Mouse (Mus musculus) lung, embryonic 16.5 days (tissue): ENCODE results near the gene Zfp991. TPM values are rescaled to one million over a fixed set of nuclear protein-coding genes. Genes with fewer than 3 reads are reported as not detected.
"Not testable (repeated sequence)": the region's sequence is repeated elsewhere in the genome, so short reads cannot be mapped to it uniquely, and the experiment has no call there.

Experiments
- ATAC-seq: fragments of 200-750 bp; cut with Nextera tagmentation; 2 replicates; pipeline ENCODE4 v1.8.0; 2017; ENCODE audit warnings: low read depth, mild to moderate bottlenecking, moderate library complexity
- H3K27ac ChIP-seq: fragments of 300-500 bp; sonication (generic); 2 replicates; pipeline ENCODE4 v1.5.1; 2014; ENCODE audit warnings: mild to moderate bottlenecking, control low read depth, low read length
- H3K27me3 ChIP-seq: fragments of 300-500 bp; sonication (generic); 2 replicates; pipeline ENCODE4 v1.6.1; 2014; ENCODE audit warnings: low read depth, low read length, mixed read lengths; ENCODE audit not compliant: control insufficient read depth, insufficient read depth
- H3K36me3 ChIP-seq: fragments of 300-500 bp; sonication (generic); 2 replicates; pipeline ENCODE4 v1.6.1; 2014; ENCODE audit warnings: low read length; ENCODE audit not compliant: control insufficient read depth, insufficient read depth
- H3K4me1 ChIP-seq: fragments of 300-500 bp; sonication (generic); replicated peaks from 2 replicates; pipeline ENCODE4 v1.6.1; 2014; ENCODE audit warnings: low read length, mixed read lengths; ENCODE audit not compliant: control insufficient read depth, insufficient read depth
- H3K4me2 ChIP-seq: fragments of 300-500 bp; sonication (generic); 2 replicates; pipeline ENCODE4 v1.6.1; 2014; ENCODE audit warnings: low read depth, low read length, control low read depth
- H3K4me3 ChIP-seq: fragments of 300-500 bp; sonication (generic); 2 replicates; pipeline ENCODE4 v1.5.1; 2014; ENCODE audit warnings: mild to moderate bottlenecking, low read length, control low read depth
- H3K9ac ChIP-seq: fragments of 300-500 bp; sonication (generic); 2 replicates; pipeline ENCODE4 v1.6.1; 2014; ENCODE audit warnings: low read length, control low read depth
- H3K9me3 ChIP-seq: fragments of 300-500 bp; sonication (generic); 2 replicates; pipeline ENCODE4 v1.6.1; 2016; ENCODE audit warnings: low read length; ENCODE audit not compliant: control insufficient read depth
- WGBS: fragments of 180-500 bp; shearing (Covaris S2); extraction: QIAGEN DNeasy Blood & Tissue Kit; methylation state at CpG from one replicate; pipeline ENCODE4 v1.1.7; 2014; 5-methylcytosine and 5-hydroxymethylcytosine counted together
- polyA plus RNA-seq: library from polyadenylated mRNA; unstranded; fragments of >200 nt; fragmentation: Nextera tagmentation; extraction: Ambion mirVana; gene quantifications from 2 replicates; pipeline ENCODE4 v1.2.1, GENCODE M21; 2015

Zfp991 gene
- polyA plus RNA-seq, 1 experiment from 2014 or later, result 3.8 TPM

- ATAC-seq, H3K4me1 ChIP-seq, H3K27ac ChIP-seq, H3K9ac ChIP-seq, H3K27me3 ChIP-seq, H3K4me2 ChIP-seq, H3K36me3 ChIP-seq, H3K4me3 ChIP-seq: not testable (repeated sequence)
- H3K9me3 ChIP-seq, result peaks cover 28% of the 10 kb centered on the region
- WGBS, result 85% methylated on average over 4 of the region's 4 CpGs
Observed at GRCm38 (mm10) chr4:147125870-147126269, 6.0 kb upstream of the Zfp991 start.

GRCm38 (mm10) chr4:147126435-147126834, 5.4 kb upstream of the Zfp991 start:
- not testable (repeated sequence) for H3K9ac ChIP-seq, H3K36me3 ChIP-seq, H3K4me3 ChIP-seq, H3K4me1 ChIP-seq, H3K27ac ChIP-seq, H3K4me2 ChIP-seq, ATAC-seq, H3K27me3 ChIP-seq
- WGBS, result 76% methylated on average over 2 of the region's 2 CpGs
- peaks cover 28% of the 10 kb centered on the region for H3K9me3 ChIP-seq

GRCm38 (mm10) chr4:147127137-147127536, 4.7 kb upstream of the Zfp991 start:
- 84% methylated on average over 2 of the region's 2 CpGs for WGBS
- H3K9me3 ChIP-seq, result peaks cover 27% of the 10 kb centered on the region
- not testable (repeated sequence) for H3K27ac ChIP-seq, H3K4me1 ChIP-seq, H3K9ac ChIP-seq, H3K4me3 ChIP-seq, ATAC-seq, H3K4me2 ChIP-seq, H3K36me3 ChIP-seq, H3K27me3 ChIP-seq

GRCm38 (mm10) chr4:147128152-147128551, 3.7 kb upstream of the Zfp991 start:
- not testable (repeated sequence) for H3K27ac ChIP-seq, H3K4me2 ChIP-seq, H3K4me3 ChIP-seq, H3K9ac ChIP-seq, H3K4me1 ChIP-seq, ATAC-seq, H3K27me3 ChIP-seq, H3K36me3 ChIP-seq
- H3K9me3 ChIP-seq, result peaks cover 21% of the 10 kb centered on the region

- H3K27ac ChIP-seq, H3K4me1 ChIP-seq, H3K4me2 ChIP-seq, H3K27me3 ChIP-seq, H3K36me3 ChIP-seq, H3K9ac ChIP-seq, H3K4me3 ChIP-seq, ATAC-seq, H3K9me3 ChIP-seq: not testable (repeated sequence)
- 54% methylated on average over 2 of the region's 2 CpGs for WGBS
Observed at GRCm38 (mm10) chr4:147133596-147133995, 1.8 kb downstream of the Zfp991 start.

GRCm38 (mm10) chr4:147141757-147142156, 9.9 kb downstream of the Zfp991 start:
- H3K9me3 ChIP-seq, H3K36me3 ChIP-seq, ATAC-seq, H3K9ac ChIP-seq, H3K4me1 ChIP-seq, H3K4me2 ChIP-seq, H3K4me3 ChIP-seq, H3K27me3 ChIP-seq, H3K27ac ChIP-seq: not testable (repeated sequence)
- 67% methylated on average over 4 of the region's 4 CpGs for WGBS

- not testable (repeated sequence) for H3K9me3 ChIP-seq, H3K4me1 ChIP-seq, H3K36me3 ChIP-seq, H3K27me3 ChIP-seq, ATAC-seq, H3K27ac ChIP-seq, H3K9ac ChIP-seq, H3K4me3 ChIP-seq, H3K4me2 ChIP-seq
- WGBS, result 88% methylated on average over 2 of the region's 2 CpGs
Observed at GRCm38 (mm10) chr4:147165282-147165681, 33.4 kb downstream of the Zfp991 start.

- not testable (repeated sequence) for H3K27ac ChIP-seq, ATAC-seq, H3K4me2 ChIP-seq, H3K4me3 ChIP-seq, H3K27me3 ChIP-seq, H3K4me1 ChIP-seq, H3K9me3 ChIP-seq, H3K9ac ChIP-seq, H3K36me3 ChIP-seq
- 91% methylated on average over 2 of the region's 2 CpGs for WGBS
Observed at GRCm38 (mm10) chr4:147170547-147170946, 38.7 kb downstream of the Zfp991 start.

- no CpG with 5 or more reads among the region's 4 CpGs for WGBS
Observed at GRCm38 (mm10) chr4:147171557-147171956, 39.7 kb downstream of the Zfp991 start.

GRCm38 (mm10) chr4:147176279-147176880, 44.5 kb downstream of the Zfp991 start:
- not testable (repeated sequence) for H3K9me3 ChIP-seq, H3K36me3 ChIP-seq, H3K4me3 ChIP-seq, H3K27ac ChIP-seq, H3K27me3 ChIP-seq, H3K9ac ChIP-seq, H3K4me2 ChIP-seq, ATAC-seq, H3K4me1 ChIP-seq
- WGBS, result 78% methylated on average over 7 of the region's 12 CpGs

More at GRCm38 (mm10) chr4:147171557-147171956, 39.7 kb downstream of the Zfp991 start:
- H3K4me2 ChIP-seq, H3K27ac ChIP-seq, H3K4me3 ChIP-seq, H3K36me3 ChIP-seq, ATAC-seq, H3K4me1 ChIP-seq, H3K27me3 ChIP-seq, H3K9me3 ChIP-seq, H3K9ac ChIP-seq: not testable (repeated sequence)
